In genomic region chr1:106570870-106571269, GRCm38 (mm10) we compare ENCODE assay signal across 29 mouse cellular contexts.
DNase-seq lines count a peak whose midpoint lies in the region; ATAC-seq and TF ChIP-seq lines count a peak whose summit lies in the region.
"Had no signal": no experiment of that assay in that cellular context is flagged by ENCODE, and none has a peak within 500 bp of the region (broad histone marks: within the 10 kb centered on the region; RNA-seq: fewer than 3 reads in every experiment).

No protein-coding gene starts in this region.

- peaks cover 12% of the 10 kb centered on the region for H3K4me1 ChIP-seq in heart, adult 2 months (ENCODE audit: control insufficient read depth, insufficient read depth, low read length)
- peaks cover 22% of the 10 kb centered on the region for H3K4me1 ChIP-seq in heart, embryonic 12.5 days (replicated peaks)
- H3K4me1 ChIP-seq in lung, postnatal 0 days (ENCODE audit: insufficient read depth, low read depth, low read length) = peaks cover 2% of the 10 kb centered on the region; the same call in 1 of the 2 replicates
- H3K4me1 ChIP-seq in hindbrain, embryonic 14.5 days (replicated peaks; ENCODE audit: control insufficient read depth, insufficient read depth, low read length) = no peaks in the 10 kb centered on the region; the same call in 1 of the 2 replicates
- H3K4me1 ChIP-seq: hindbrain, embryonic 12.5 days; liver, embryonic 15.5 days; midbrain, embryonic 10.5 days; neural tube, embryonic 15.5 days; stomach, embryonic 15.5 days had no signal

- TF ChIP-seq POLR2A in heart, adult 2 months (IDR thresholded peaks at IDR 0.05; ENCODE audit: insufficient read depth, low read depth, low read length) = no peak

- intact Hi-C loops in heart, adult 2 months (cut with DNase I) = no loop called here

- no peaks in the 10 kb centered on the region for H3K27me3 ChIP-seq in heart, adult 2 months (ENCODE audit: control insufficient read depth, insufficient read depth, low read length)
- no peaks in the 10 kb centered on the region for H3K27me3 ChIP-seq in heart, embryonic 12.5 days (replicated peaks)
- no peaks in the 10 kb centered on the region for H3K27me3 ChIP-seq in lung, postnatal 0 days (replicated peaks; ENCODE audit: insufficient read depth, low read length)
- H3K27me3 ChIP-seq in hindbrain, embryonic 14.5 days (ENCODE audit: control insufficient read depth, insufficient read depth, low read length) = no peaks in the 10 kb centered on the region
- H3K27me3 ChIP-seq: embryonic facial prominence, embryonic 12.5 days; hindbrain, embryonic 12.5 days; limb, embryonic 15.5 days; liver, embryonic 15.5 days; neural tube, embryonic 15.5 days; stomach, embryonic 15.5 days had no signal

- no peak for TF ChIP-seq EP300 in heart, adult 2 months (IDR thresholded peaks at IDR 0.05; ENCODE audit: insufficient read depth, low read depth, low read length)
- TF ChIP-seq EP300 in lung, postnatal 0 days (IDR thresholded peaks at IDR 0.05) = no peak

- no peak for DNase-seq in heart, adult 2 months
- DNase-seq in lung, postnatal 0 days (ENCODE audit: low spot score) = peak; percentile 28
- DNase-seq in lung, postnatal 10 days = no peak
- DNase-seq in gonadal fat pad, adult 2 months (ENCODE audit: low read depth) = peak; percentile 38
- no peak for DNase-seq in left cerebral cortex, adult 18-20 months (ENCODE audit: low spot score in 2 of 2)
- no peak for DNase-seq in hindbrain, embryonic 14.5 days (ENCODE audit: low spot score)
- DNase-seq: adrenal gland, postnatal 10 days; cerebellum, adult 18-20 months; forebrain, postnatal 0 days; gastrocnemius, postnatal 25 days; heart, postnatal 14 days; kidney, adult 18-20 months; kidney, postnatal 10 days; left cerebral cortex, postnatal 4 days; thymus, adult 18-20 months; thymus, postnatal 4 days had no signal

- no peak for ATAC-seq in heart, embryonic 12.5 days (ENCODE audit: insufficient number of reproducible peaks, low FRiP score)
- peak; percentile 12; the same call in 1 of the 2 replicates for ATAC-seq in lung, postnatal 0 days
- ATAC-seq in hindbrain, embryonic 14.5 days (ENCODE audit: low FRiP score) = no peak
- ATAC-seq: activated CD4-positive, CD25-positive, alpha-beta regulatory T cell, adult 4 months; midbrain, embryonic 16.5 days had no signal

- 97% methylated on average over 1 of the region's 1 CpGs for WGBS in heart, adult 2 months
- WGBS in heart, embryonic 12.5 days = 88% methylated on average over 1 of the region's 1 CpGs
- WGBS in lung, postnatal 0 days = 82% methylated on average over 1 of the region's 1 CpGs
- WGBS in hindbrain, embryonic 14.5 days = 97% methylated on average over 1 of the region's 1 CpGs

- H3K9ac ChIP-seq in heart, adult 2 months (ENCODE audit: low read depth, low read length) = no peak overlapping the region
- no peak overlapping the region for H3K9ac ChIP-seq in heart, embryonic 12.5 days
- no peak overlapping the region for H3K9ac ChIP-seq in lung, postnatal 0 days (replicated peaks; ENCODE audit: low read depth)
- no peak overlapping the region for H3K9ac ChIP-seq in hindbrain, embryonic 14.5 days
- H3K9ac ChIP-seq: embryonic facial prominence, embryonic 12.5 days; forebrain, postnatal 0 days; hindbrain, embryonic 12.5 days; limb, embryonic 15.5 days; liver, embryonic 15.5 days; neural tube, embryonic 15.5 days; stomach, embryonic 15.5 days had no signal

- peak overlapping the region; percentile 11; the same call in 1 of the 2 replicates for H3K27ac ChIP-seq in heart, adult 2 months
- no peak overlapping the region for H3K27ac ChIP-seq in heart, embryonic 12.5 days (ENCODE audit: poor library complexity, severe bottlenecking)
- no peak overlapping the region for H3K27ac ChIP-seq in lung, postnatal 0 days (ENCODE audit: low read length)
- no peak overlapping the region for H3K27ac ChIP-seq in hindbrain, embryonic 14.5 days
- H3K27ac ChIP-seq: embryonic facial prominence, embryonic 12.5 days; heart, embryonic 10.5 days; hindbrain, embryonic 12.5 days; limb, embryonic 15.5 days; liver, embryonic 15.5 days; midbrain, embryonic 10.5 days; neural tube, embryonic 15.5 days; stomach, embryonic 15.5 days had no signal

- 0 out of 2 replicates have a peak, but pooled peaks cover 2% of the 10 kb centered on the region for H3K79me2 ChIP-seq in heart, adult 2 months (replicated peaks; ENCODE audit: control insufficient read depth, insufficient read depth, low read length)

- no peaks in the 10 kb centered on the region for H3K9me3 ChIP-seq in heart, embryonic 12.5 days (replicated peaks)
- H3K9me3 ChIP-seq in lung, postnatal 0 days (ENCODE audit: low read length) = no peaks in the 10 kb centered on the region
- H3K9me3 ChIP-seq in hindbrain, embryonic 14.5 days (ENCODE audit: control insufficient read depth, low read length) = no peaks in the 10 kb centered on the region
- H3K9me3 ChIP-seq: embryonic facial prominence, embryonic 12.5 days; G1E; heart, embryonic 10.5 days; hindbrain, embryonic 12.5 days; limb, embryonic 15.5 days; liver, embryonic 15.5 days; midbrain, embryonic 10.5 days; neural tube, embryonic 15.5 days; stomach, embryonic 15.5 days had no signal

- no peak overlapping the region for H3K4me3 ChIP-seq in heart, adult 2 months
- H3K4me3 ChIP-seq in heart, embryonic 12.5 days = no peak overlapping the region
- no peak overlapping the region for H3K4me3 ChIP-seq in lung, postnatal 0 days (ENCODE audit: low read depth, low read length)
- H3K4me3 ChIP-seq in hindbrain, embryonic 14.5 days (replicated peaks; ENCODE audit: low read length) = no peak overlapping the region
- H3K4me3 ChIP-seq: embryonic facial prominence, embryonic 12.5 days; heart, embryonic 10.5 days; hindbrain, embryonic 12.5 days; limb, embryonic 15.5 days; liver, embryonic 15.5 days; midbrain, embryonic 10.5 days; myocyte; neural tube, embryonic 15.5 days; stomach, embryonic 15.5 days had no signal

- H3K36me3 ChIP-seq in heart, adult 2 months (ENCODE audit: control insufficient read depth, insufficient read depth, low read length) = no peaks in the 10 kb centered on the region; the same call in 1 of the 2 replicates
- H3K36me3 ChIP-seq in heart, embryonic 12.5 days = no peaks in the 10 kb centered on the region
- no peaks in the 10 kb centered on the region for H3K36me3 ChIP-seq in lung, postnatal 0 days (ENCODE audit: insufficient read depth, low read length)
- H3K36me3 ChIP-seq in hindbrain, embryonic 14.5 days (replicated peaks; ENCODE audit: control insufficient read depth, insufficient read depth) = no peaks in the 10 kb centered on the region
- H3K36me3 ChIP-seq: embryonic facial prominence, embryonic 12.5 days; G1E; heart, embryonic 10.5 days; hindbrain, embryonic 12.5 days; limb, embryonic 15.5 days; liver, embryonic 15.5 days; midbrain, embryonic 10.5 days; neural tube, embryonic 15.5 days; stomach, embryonic 15.5 days had no signal

- TF ChIP-seq CTCF in heart, adult 2 months (IDR thresholded peaks at IDR 0.05) = no peak
- no peak for TF ChIP-seq CTCF in lung, postnatal 0 days (IDR thresholded peaks at IDR 0.05)

- H3K4me2 ChIP-seq in heart, embryonic 12.5 days = no peak overlapping the region
- H3K4me2 ChIP-seq in lung, postnatal 0 days (replicated peaks; ENCODE audit: low read depth, low read length) = no peak overlapping the region
- no peak overlapping the region for H3K4me2 ChIP-seq in hindbrain, embryonic 14.5 days (replicated peaks)
- H3K4me2 ChIP-seq: embryonic facial prominence, embryonic 12.5 days; hindbrain, embryonic 12.5 days; limb, embryonic 15.5 days; liver, embryonic 15.5 days; neural tube, embryonic 15.5 days; stomach, embryonic 15.5 days had no signal

Comparison
In these comparisons a context has a peak if more than half of its experiments do, and no peak if none do; other contexts are left out.
1. DNase-seq: peak in lung, postnatal 0 days (single experiment) and gonadal fat pad, adult 2 months (single experiment); none in heart, adult 2 months (0 of 2), lung, postnatal 10 days (single experiment), left cerebral cortex, adult 18-20 months (0 of 2) and hindbrain, embryonic 14.5 days (single experiment).